Mouse (Mus musculus) brain, embryonic 14.5 days (tissue): ENCODE measurements around the gene Casz1.

ENCODE experiments used
- CTCF ChIP-seq: fragments of 200-500 bp; IDR thresholded peaks from 2 replicates; pipeline ENCODE4 v1.5.1; 2012; ENCODE audit warnings: inconsistent platforms, mild to moderate bottlenecking, moderate library complexity, borderline replicate concordance; ENCODE audit not compliant: insufficient read depth, insufficient read length; ENCODE audit errors: extremely low read depth
- POLR2A ChIP-seq: fragments of 200-500 bp; IDR thresholded peaks from 2 replicates; pipeline ENCODE4 v1.6.1; 2012; ENCODE audit warnings: mild to moderate bottlenecking, inconsistent platforms, borderline replicate concordance; ENCODE audit not compliant: poor library complexity, insufficient read depth, insufficient read length, severe bottlenecking; ENCODE audit errors: extremely low read depth

GRCm38 (mm10) chr4:148820171-148820570 lies 15.9 kb downstream of the Casz1 start:
- TF ChIP-seq CTCF (no peak), POLR2A (no peak)
